Mouse (Mus musculus): ENCODE data around the gene Vsx2. TPM values are rescaled to one million over a fixed set of nuclear protein-coding genes. Genes with fewer than 3 reads are reported as not detected.

The Vsx2 gene
- polyA plus RNA-seq, 1 experiment: 0.25 TPM

- no peaks in the 10 kb centered on the region for H3K4me1 ChIP-seq (ENCODE audit: control insufficient read depth, insufficient read depth, low read length)
- H3K4me3 ChIP-seq (ENCODE audit: insufficient read depth, low read length): no peak overlapping the region
- no peak overlapping the region for H3K27ac ChIP-seq (ENCODE audit: insufficient read depth, low read length)
- TF ChIP-seq POLR2A (IDR thresholded peaks at IDR 0.05; ENCODE audit: extremely low read depth, insufficient read depth, low read length): no peak
- TF ChIP-seq CTCF (IDR thresholded peaks at IDR 0.05; ENCODE audit: extremely low read depth, insufficient read depth, low read length): no peak
Measured at GRCm38 (mm10) chr12:84631867-84632266, 62.3 kb downstream of the Vsx2 start.

DNA sequence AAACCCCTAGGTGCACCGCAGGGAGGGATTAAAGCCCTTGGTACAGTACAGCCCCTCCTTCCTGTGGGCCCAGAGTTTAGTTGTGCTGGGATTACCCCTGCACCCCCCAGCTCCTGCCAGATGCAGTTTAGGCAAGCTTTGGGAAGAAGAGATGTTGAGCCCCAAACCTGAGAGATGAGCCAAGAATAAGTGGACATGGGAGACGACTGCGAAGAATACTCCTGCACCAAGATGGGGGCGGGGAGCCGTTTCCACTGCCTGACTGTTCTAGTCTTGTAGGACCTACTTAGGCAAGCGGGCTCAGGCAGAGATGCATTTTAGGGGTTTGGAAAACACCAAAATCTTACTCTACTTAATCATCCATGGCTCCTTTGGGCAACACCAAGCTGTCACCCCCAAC, 70.7 kb downstream of the Vsx2 start:
- TF ChIP-seq POLR2A (IDR thresholded peaks at IDR 0.05; ENCODE audit: extremely low read depth, insufficient read depth, low read length) (no peak), CTCF (IDR thresholded peaks at IDR 0.05; ENCODE audit: extremely low read depth, insufficient read depth, low read length) (no peak)
- no peaks in the 10 kb centered on the region for H3K4me1 ChIP-seq (ENCODE audit: control insufficient read depth, insufficient read depth, low read length)
- no peak overlapping the region for H3K27ac ChIP-seq (ENCODE audit: insufficient read depth, low read length)
- no peak overlapping the region for H3K4me3 ChIP-seq (ENCODE audit: insufficient read depth, low read length)

GRCm38 (mm10) chr12:84640654-84641053, 71.1 kb downstream of the Vsx2 start, which contains the start of gene Vrtn:
Vrtn (plus strand) TSS chr12:84641019.
- no peaks in the 10 kb centered on the region for H3K4me1 ChIP-seq (ENCODE audit: control insufficient read depth, insufficient read depth, low read length)
- H3K27ac ChIP-seq (ENCODE audit: insufficient read depth, low read length): no peak within 1 kb of the TSS
- TF ChIP-seq POLR2A (IDR thresholded peaks at IDR 0.05; ENCODE audit: extremely low read depth, insufficient read depth, low read length): no peak
- TF ChIP-seq CTCF (IDR thresholded peaks at IDR 0.05; ENCODE audit: extremely low read depth, insufficient read depth, low read length): no peak
- no peak within 1 kb of the TSS for H3K4me3 ChIP-seq (ENCODE audit: insufficient read depth, low read length)

Other genes with a start within 250 kb of the Vsx2 start
- 31.7 and 33.2 TPM in 2 replicates for gene Coq6, start 208.1 kb upstream of the Vsx2 start, polyA plus RNA-seq (2012; rRNA removed)
- 14.6 and 15.6 TPM in 2 replicates for gene Fam161b, start 207.9 kb upstream of the Vsx2 start, polyA plus RNA-seq (2012; rRNA removed)
- gene Entpd5, start 160.7 kb upstream of the Vsx2 start, polyA plus RNA-seq (2012; rRNA removed): 20.3 and 24.6 TPM in 2 replicates
- gene Bbof1, start 160.7 kb upstream of the Vsx2 start, polyA plus RNA-seq (2012; rRNA removed): 7.5 and 7.8 TPM in 2 replicates
- gene Rnf113a2, start 152.6 kb upstream of the Vsx2 start, polyA plus RNA-seq (2012; rRNA removed): 14.4 and 15.1 TPM in 2 replicates
- gene Aldh6a1, start 118.8 kb upstream of the Vsx2 start, polyA plus RNA-seq (2012; rRNA removed): 55.8 and 56.9 TPM in 2 replicates
- 31.4 and 41.0 TPM in 2 replicates for gene Lin52, start 118.3 kb upstream of the Vsx2 start, polyA plus RNA-seq (2012; rRNA removed)
- gene Abcd4, start 47.7 kb downstream of the Vsx2 start, polyA plus RNA-seq (2012; rRNA removed): 23.6 and 24.8 TPM in 2 replicates
- 0.17 TPM in 1 of 2 replicates, not detected in the other for gene Vrtn, start 71.3 kb downstream of the Vsx2 start, polyA plus RNA-seq (2012; rRNA removed)
- gene Syndig1l, start 129.1 kb downstream of the Vsx2 start, polyA plus RNA-seq (2012; rRNA removed): 3.2 and 29.8 TPM in 2 replicates
- 45.5 and 50.0 TPM in 2 replicates for gene Npc2, start 203.4 kb downstream of the Vsx2 start, polyA plus RNA-seq (2012; rRNA removed)
- gene Isca2, start 203.5 kb downstream of the Vsx2 start, polyA plus RNA-seq (2012; rRNA removed): 83.0 and 86.3 TPM in 2 replicates

Measured in cortical plate, adult 2 months (tissue).